Comparison of ENCODE assay signal across 19 mouse cellular contexts in genomic region chr12:58232489-58232888, GRCm38 (mm10). TPM values are rescaled to one million over a fixed set of nuclear protein-coding genes. Genes with fewer than 3 reads are reported as not detected.
"Had no signal": no experiment of that assay in that cellular context is flagged by ENCODE, and none has a peak within 500 bp of the region (broad histone marks: within the 10 kb centered on the region; RNA-seq: fewer than 3 reads in every experiment).

No protein-coding gene starts in this region.

- H3K4me3 ChIP-seq: neural tube, embryonic 13.5 days; neural tube, embryonic 15.5 days; stomach, embryonic 15.5 days had no signal

- H3K36me3 ChIP-seq: neural tube, embryonic 13.5 days; neural tube, embryonic 15.5 days; stomach, embryonic 15.5 days had no signal

- H3K4me2 ChIP-seq: neural tube, embryonic 13.5 days; neural tube, embryonic 15.5 days; stomach, embryonic 15.5 days had no signal

- H3K27ac ChIP-seq: neural tube, embryonic 13.5 days; neural tube, embryonic 15.5 days; stomach, embryonic 15.5 days; stomach, postnatal 0 days had no signal

- H3K9ac ChIP-seq: neural tube, embryonic 13.5 days; neural tube, embryonic 15.5 days; stomach, embryonic 15.5 days had no signal

- H3K4me1 ChIP-seq: neural tube, embryonic 13.5 days; neural tube, embryonic 15.5 days; stomach, embryonic 15.5 days had no signal

- H3K9me3 ChIP-seq: neural tube, embryonic 13.5 days; neural tube, embryonic 15.5 days; stomach, embryonic 15.5 days had no signal

- DNase-seq: retina, postnatal 1 day; right cerebral cortex, adult 18-20 months; right cerebral cortex, postnatal 14 days; right cerebral cortex, postnatal 25 days; right cerebral cortex, postnatal 4 days; spleen, adult 18-20 months; thymus, adult 18-20 months; thymus, adult 2 months; thymus, postnatal 14 days; thymus, postnatal 25 days; thymus, postnatal 4 days had no signal

- H3K27me3 ChIP-seq: neural tube, embryonic 13.5 days; neural tube, embryonic 15.5 days; stomach, embryonic 15.5 days had no signal

RNA-seq across cellular contexts. Expression of gene Sstr1, which starts 20.9 kb away (rescaled TPM):
- total RNA-seq: neutrophil, adult 5-6 weeks had no signal
- polyA plus RNA-seq: spleen, adult 2 months; testis, adult 2 months; thymus, postnatal 0 days had no signal
